Mouse (Mus musculus) heart, adult 2 months (tissue): ENCODE results near the gene Man2b2.

Source experiments
- CTCF ChIP-seq: fragments of 200-600 bp; IDR thresholded peaks from 2 replicates; pipeline ENCODE4 v1.8.1; 2022; ENCODE audit warnings: antibody characterized with exemption, mild to moderate bottlenecking, moderate library complexity
- POLR2A ChIP-seq: fragments of 200-500 bp; IDR thresholded peaks from 2 replicates; pipeline ENCODE4 v1.6.1; 2011; ENCODE audit warnings: mild to moderate bottlenecking, low read depth, low read length, control low read depth; ENCODE audit not compliant: insufficient read depth

- no peak for TF ChIP-seq CTCF
- no peak for TF ChIP-seq POLR2A
Measured at GRCm38 (mm10) chr5:36841701-36842100, 11.2 kb upstream of the Man2b2 start.
